Mouse (Mus musculus) kidney, embryonic 14.5 days (tissue): ENCODE measurements around the gene Tspan5. TPM values are rescaled to one million over a fixed set of nuclear protein-coding genes. Genes with fewer than 3 reads are reported as not detected.

Experiments
- ATAC-seq: fragments of 200-750 bp; cut with Nextera tagmentation; 2 replicates; pipeline ENCODE4 v1.8.0; 2017; ENCODE audit warnings: moderate number of reproducible peaks, mild to moderate bottlenecking, moderate TSS enrichment, moderate library complexity; ENCODE audit not compliant: low FRiP score, low TSS enrichment
- H3K27ac ChIP-seq: fragments of 300-500 bp; sonication (generic); 2 replicates; pipeline ENCODE4 v1.5.1; 2014; ENCODE audit warnings: low read depth, mild to moderate bottlenecking, low read length, moderate library complexity, mixed read lengths
- H3K27me3 ChIP-seq: fragments of 300-500 bp; sonication (generic); 2 replicates; pipeline ENCODE4 v1.6.1; 2014; ENCODE audit warnings: mild to moderate bottlenecking, low read length; ENCODE audit not compliant: control insufficient read depth, insufficient read depth
- H3K36me3 ChIP-seq: fragments of 300-500 bp; sonication (generic); 2 replicates; pipeline ENCODE4 v1.6.1; 2014; ENCODE audit warnings: low read length, mixed read lengths; ENCODE audit not compliant: control insufficient read depth, insufficient read depth
- H3K4me1 ChIP-seq: fragments of 300-500 bp; sonication (generic); 2 replicates; pipeline ENCODE4 v1.6.1; 2014; ENCODE audit warnings: low read length, mixed read lengths; ENCODE audit not compliant: control insufficient read depth, insufficient read depth
- H3K4me2 ChIP-seq: fragments of 300-500 bp; sonication (generic); replicated peaks from 2 replicates; pipeline ENCODE4 v1.6.1; 2014; ENCODE audit warnings: low read depth, mild to moderate bottlenecking, low read length
- H3K4me3 ChIP-seq: fragments of 300-500 bp; sonication (generic); 2 replicates; pipeline ENCODE4 v1.5.1; 2014; ENCODE audit warnings: mild to moderate bottlenecking, low read length
- H3K9ac ChIP-seq: fragments of 300-500 bp; sonication (generic); 2 replicates; pipeline ENCODE4 v1.6.1; 2014; ENCODE audit warnings: low read depth, mild to moderate bottlenecking, low read length, moderate library complexity
- H3K9me3 ChIP-seq: fragments of 300-500 bp; sonication (generic); 2 replicates; pipeline ENCODE4 v1.6.1; 2016; ENCODE audit warnings: low read length; ENCODE audit not compliant: control insufficient read depth
- WGBS: fragments of 180-500 bp; shearing (Covaris S2); extraction: QIAGEN DNeasy Blood & Tissue Kit; methylation state at CpG from one replicate; pipeline ENCODE4 v1.1.7; 2014; 5-methylcytosine and 5-hydroxymethylcytosine counted together
- polyA plus RNA-seq: library from polyadenylated mRNA; unstranded; fragments of >200 nt; fragmentation: Nextera tagmentation; extraction: Ambion mirVana; gene quantifications from 2 replicates; pipeline ENCODE4 v1.2.1, GENCODE M21; 2014

Tspan5 gene
- 18.0 and 28.8 TPM in 2 replicates for polyA plus RNA-seq

- H3K27me3 ChIP-seq: peaks cover 9% of the 10 kb centered on the region; the same call in 1 of the 2 replicates
Measured at GRCm38 (mm10) chr3:138741649-138742565, at the start of gene Tspan5. TSS of gene Tspan5 (plus strand) at chr3:138742195.

GRCm38 (mm10) chr3:138692302-138692701, 49.7 kb upstream of the Tspan5 start:
- no peak for ATAC-seq
- Histone ChIP-seq H3K4me1 (no peaks in the 10 kb centered on the region), H3K4me2 (no peak overlapping the region), H3K27me3 (no peaks in the 10 kb centered on the region), H3K9ac (no peak overlapping the region), H3K27ac (no peak overlapping the region), H3K36me3 (no peaks in the 10 kb centered on the region), H3K9me3 (no peaks in the 10 kb centered on the region), H3K4me3 (no peak overlapping the region)
- WGBS: 30% methylated on average over 1 of the region's 1 CpGs

More at GRCm38 (mm10) chr3:138741649-138742565, at the start of gene Tspan5:
- H3K9me3 ChIP-seq: no peaks in the 10 kb centered on the region
- peak within 1 kb of the TSS; percentile 84 for H3K9ac ChIP-seq
- under 1% methylated on average over 75 of the region's 100 CpGs for WGBS
- peak; percentile 85 for ATAC-seq
- H3K4me3 ChIP-seq: peak within 1 kb of the TSS; percentile 79
- peaks cover 21% of the 10 kb centered on the region for H3K4me1 ChIP-seq
- no peaks in the 10 kb centered on the region for H3K36me3 ChIP-seq
- H3K27ac ChIP-seq: peak within 1 kb of the TSS; percentile 55; the same call in 1 of the 2 replicates
- peak within 1 kb of the TSS; percentile 88 for H3K4me2 ChIP-seq

DNA sequence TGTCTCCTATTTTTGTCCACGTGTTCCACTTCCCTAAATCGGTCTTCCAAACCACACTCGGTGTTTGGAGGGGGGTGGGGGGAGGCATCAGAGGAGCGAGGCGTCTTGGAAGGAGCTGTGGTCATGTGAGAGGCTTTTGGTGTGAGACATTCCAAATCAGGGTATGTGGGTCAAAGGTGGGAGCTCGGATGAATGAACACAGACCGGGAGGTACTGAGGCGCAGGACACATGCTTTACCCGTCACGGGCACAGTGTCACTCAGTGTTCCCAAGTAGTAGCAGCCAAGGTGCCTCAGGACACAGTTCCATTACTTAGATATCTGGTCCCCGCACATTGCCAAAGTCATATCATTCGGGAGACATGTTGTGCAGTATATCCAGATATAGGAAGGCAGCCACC, 38.6 kb upstream of the Tspan5 start:
- Histone ChIP-seq H3K4me2 (no peak overlapping the region), H3K27ac (no peak overlapping the region), H3K9me3 (no peaks in the 10 kb centered on the region), H3K4me3 (no peak overlapping the region), H3K4me1 (no peaks in the 10 kb centered on the region), H3K36me3 (no peaks in the 10 kb centered on the region), H3K9ac (no peak overlapping the region), H3K27me3 (no peaks in the 10 kb centered on the region)
- ATAC-seq: no peak
- 57% methylated on average over 12 of the region's 12 CpGs for WGBS

GRCm38 (mm10) chr3:138704469-138704868, 37.5 kb upstream of the Tspan5 start:
- Histone ChIP-seq H3K4me2 (no peak overlapping the region), H3K27ac (no peak overlapping the region), H3K9ac (no peak overlapping the region), H3K4me1 (no peaks in the 10 kb centered on the region), H3K27me3 (no peaks in the 10 kb centered on the region), H3K9me3 (no peaks in the 10 kb centered on the region), H3K36me3 (no peaks in the 10 kb centered on the region), H3K4me3 (no peak overlapping the region)
- WGBS: 77% methylated on average over 9 of the region's 9 CpGs
- ATAC-seq: no peak

DNA sequence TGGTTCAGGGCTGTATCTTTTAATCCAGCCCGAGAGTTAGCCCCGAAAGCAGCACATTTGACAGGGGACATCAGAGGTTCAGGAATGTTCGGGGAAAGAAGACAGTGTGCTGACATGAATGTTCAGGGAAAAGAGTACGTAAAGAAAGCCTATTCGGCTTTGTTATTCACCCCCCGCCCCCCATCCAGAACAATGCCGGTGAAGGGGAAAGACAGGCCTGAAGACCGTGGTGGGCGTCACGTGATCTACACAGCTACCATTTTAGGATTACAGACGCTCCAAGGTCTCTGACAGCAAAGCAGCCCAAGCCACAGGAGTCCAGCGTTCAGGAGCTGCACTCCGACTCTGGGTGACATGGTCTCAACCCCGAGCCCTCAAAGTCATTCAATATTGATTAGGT, 36.1 kb upstream of the Tspan5 start:
- no peak overlapping the region for H3K4me2 ChIP-seq

GRCm38 (mm10) chr3:138709183-138709582, 32.8 kb upstream of the Tspan5 start:
- H3K9me3 ChIP-seq: no peaks in the 10 kb centered on the region
- H3K4me1 ChIP-seq: no peaks in the 10 kb centered on the region
- ATAC-seq: no peak
- H3K4me2 ChIP-seq: no peak overlapping the region
- no peaks in the 10 kb centered on the region for H3K27me3 ChIP-seq
- H3K9ac ChIP-seq: no peak overlapping the region
- no peak overlapping the region for H3K4me3 ChIP-seq
- no peak overlapping the region for H3K27ac ChIP-seq
- no peaks in the 10 kb centered on the region for H3K36me3 ChIP-seq
- 70% methylated on average over 5 of the region's 5 CpGs for WGBS

More for the DNA sequence above, 36.1 kb upstream of the Tspan5 start:
- H3K9ac ChIP-seq: no peak overlapping the region
- WGBS: 72% methylated on average over 14 of the region's 14 CpGs
- ATAC-seq: no peak
- no peaks in the 10 kb centered on the region for H3K27me3 ChIP-seq
- H3K4me1 ChIP-seq: no peaks in the 10 kb centered on the region
- no peak overlapping the region for H3K27ac ChIP-seq
- H3K4me3 ChIP-seq: no peak overlapping the region
- H3K36me3 ChIP-seq: no peaks in the 10 kb centered on the region
- H3K9me3 ChIP-seq: no peaks in the 10 kb centered on the region

DNA sequence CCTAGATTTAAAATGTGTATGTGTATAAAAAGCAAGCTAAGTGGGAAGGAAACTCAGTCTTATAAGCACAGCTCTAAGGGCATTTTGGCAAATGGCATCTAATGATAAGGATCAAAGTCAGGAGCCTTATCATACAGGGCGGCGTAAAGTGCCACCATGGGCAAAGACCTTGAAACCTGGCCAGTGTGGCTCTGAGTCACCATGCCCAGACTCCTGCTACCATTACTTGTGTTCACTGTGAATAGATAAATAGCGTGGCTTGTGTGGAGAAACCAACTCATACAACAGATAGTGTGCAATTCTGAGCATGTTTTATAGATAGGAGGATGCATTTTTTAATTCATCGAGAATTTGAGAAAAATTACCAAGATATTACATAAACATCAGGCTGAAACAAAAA, 30.0 kb upstream of the Tspan5 start:
- no peaks in the 10 kb centered on the region for H3K36me3 ChIP-seq
- WGBS: 87% methylated on average over 4 of the region's 4 CpGs
- H3K9me3 ChIP-seq: no peaks in the 10 kb centered on the region
- H3K9ac ChIP-seq: no peak overlapping the region
- no peak overlapping the region for H3K27ac ChIP-seq
- ATAC-seq: no peak
- H3K4me2 ChIP-seq: no peak overlapping the region
- H3K4me1 ChIP-seq: no peaks in the 10 kb centered on the region
- no peak overlapping the region for H3K4me3 ChIP-seq
- no peaks in the 10 kb centered on the region for H3K27me3 ChIP-seq

- H3K4me3 ChIP-seq: no peak overlapping the region
- H3K36me3 ChIP-seq: no peaks in the 10 kb centered on the region
- no peaks in the 10 kb centered on the region for H3K4me1 ChIP-seq
- no peak for ATAC-seq
- WGBS: 88% methylated on average over 11 of the region's 11 CpGs
- no peak overlapping the region for H3K27ac ChIP-seq
- H3K4me2 ChIP-seq: no peak overlapping the region
- no peaks in the 10 kb centered on the region for H3K27me3 ChIP-seq
- no peak overlapping the region for H3K9ac ChIP-seq
- H3K9me3 ChIP-seq: no peaks in the 10 kb centered on the region
Measured at GRCm38 (mm10) chr3:138712452-138713140, 29.4 kb upstream of the Tspan5 start.

DNA sequence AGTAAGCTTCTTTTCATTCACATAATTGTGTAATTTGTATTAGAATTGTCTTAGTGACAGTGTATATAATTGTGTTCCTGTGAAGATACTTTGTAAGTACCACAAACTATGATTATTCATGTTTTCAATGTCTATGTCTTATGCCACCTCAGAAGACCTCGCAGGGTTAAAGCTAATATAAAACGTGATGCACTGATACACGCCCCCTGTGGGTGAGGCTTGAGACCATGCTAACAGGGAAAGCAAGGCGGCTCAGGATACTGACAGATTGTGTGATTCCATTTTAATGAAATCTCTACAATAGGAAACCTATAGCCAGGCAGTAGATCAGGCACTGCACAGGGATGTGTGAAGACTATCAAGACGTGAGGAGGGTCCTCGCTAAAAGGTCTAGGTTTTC, 28.9 kb upstream of the Tspan5 start:
- H3K9me3 ChIP-seq: no peaks in the 10 kb centered on the region
- ATAC-seq: no peak
- H3K4me2 ChIP-seq: no peak overlapping the region
- no peaks in the 10 kb centered on the region for H3K27me3 ChIP-seq
- H3K36me3 ChIP-seq: no peaks in the 10 kb centered on the region
- H3K4me3 ChIP-seq: no peak overlapping the region
- no peak overlapping the region for H3K9ac ChIP-seq
- H3K27ac ChIP-seq: no peak overlapping the region
- H3K4me1 ChIP-seq: no peaks in the 10 kb centered on the region
- WGBS: 62% methylated on average over 6 of the region's 6 CpGs
